Mouse (Mus musculus): ENCODE measurements around the gene Gsto2. TPM values are rescaled to one million over a fixed set of nuclear protein-coding genes. Genes with fewer than 3 reads are reported as not detected.
"Not testable (repeated sequence)": the region's sequence is repeated elsewhere in the genome, so short reads cannot be mapped to it uniquely, and the experiment has no call there.

The Gsto2 gene
- total and polyA plus RNA-seq, 2 experiments: 0.32 to 1.3 TPM

DNA sequence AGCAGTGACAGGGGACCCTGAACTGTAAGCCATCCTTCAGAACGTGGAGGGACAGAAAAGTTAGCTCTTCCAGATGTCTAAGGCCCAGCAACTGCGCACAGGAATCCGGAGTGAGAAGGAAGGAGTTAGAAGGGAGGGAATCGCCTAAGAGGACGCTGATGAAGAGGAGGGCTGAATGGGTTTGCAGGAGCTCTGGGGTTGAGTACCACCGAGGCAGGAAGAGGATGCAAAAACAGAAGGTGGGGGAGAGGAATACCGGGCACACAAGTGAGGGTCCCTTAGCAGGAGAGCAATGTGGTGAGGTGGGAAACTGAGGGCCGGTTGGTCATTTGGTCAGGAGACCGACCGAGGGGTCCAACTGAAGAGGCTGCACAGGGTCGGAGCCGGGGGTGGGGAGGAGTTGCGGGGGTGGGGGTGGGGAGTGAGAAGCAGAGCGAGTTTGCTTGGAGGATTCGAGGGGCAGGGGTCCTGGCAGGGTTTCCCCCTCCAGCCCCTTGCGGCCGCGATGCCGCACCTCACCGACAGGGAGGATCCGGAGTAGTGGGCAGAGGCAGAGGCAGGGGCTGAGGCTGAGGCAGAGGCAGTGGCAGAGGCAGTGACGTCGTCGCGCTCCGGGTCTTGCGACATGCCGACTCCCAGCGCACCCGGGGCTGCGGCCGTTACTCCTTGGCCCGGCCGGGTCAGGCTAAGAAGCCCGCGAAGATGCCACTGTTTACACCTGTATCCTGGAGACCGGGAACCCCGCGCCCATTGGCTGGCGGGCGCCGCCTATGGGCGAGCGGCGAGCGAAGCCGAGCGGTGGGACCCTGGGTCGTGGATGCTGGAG, 28.4 kb upstream of the Gsto2 start:
- no peak for DNase-seq (ENCODE audit: extremely low read depth, low read depth, low spot score)
- no peak overlapping the region; the same call in 1 of the 2 replicates for H3K9ac ChIP-seq (ENCODE audit: low read depth, low read length)

DNA sequence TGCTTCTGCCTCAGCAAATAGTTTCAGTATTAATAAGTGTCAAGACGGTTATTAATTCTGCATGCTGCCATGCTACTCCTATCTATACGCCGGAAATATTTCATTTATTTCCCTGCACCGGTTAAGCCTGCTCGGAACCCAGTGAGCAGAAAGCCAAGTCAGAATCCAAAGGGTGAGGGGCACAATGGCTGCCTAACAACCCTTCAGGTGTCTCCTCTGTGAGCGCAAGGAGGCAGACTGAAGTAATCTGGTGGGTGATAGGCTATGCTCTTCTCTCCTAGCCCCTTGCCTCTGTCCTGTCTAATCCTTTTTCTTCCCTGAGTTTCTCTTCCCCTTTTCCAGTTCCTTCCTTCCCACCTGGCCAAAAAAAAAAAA, 27.8 kb upstream of the Gsto2 start:
- Histone ChIP-seq H3K4me3 (ENCODE audit: insufficient read depth, low read depth, low read length) (peak overlapping the region; percentile 35; the same call in 1 of the 2 replicates), H3K27me3 (ENCODE audit: control insufficient read depth, insufficient read depth, low read length) (peaks cover 9% of the 10 kb centered on the region; the same call in 1 of the 2 replicates), H3K79me2 (ENCODE audit: control insufficient read depth, insufficient read depth, low read length) (no peaks in the 10 kb centered on the region), H3K27ac (replicated peaks; ENCODE audit: insufficient read depth, low read depth, low read length) (no peak overlapping the region), H3K4me1 (ENCODE audit: control insufficient read depth, insufficient read depth, low read length) (no peaks in the 10 kb centered on the region), H3K9ac (ENCODE audit: low read depth, low read length) (no peak overlapping the region), H3K36me3 (ENCODE audit: control insufficient read depth, insufficient read depth, low read length) (no peaks in the 10 kb centered on the region)
- DNase-seq (ENCODE audit: extremely low read depth, low read depth, low spot score): no peak
- TF ChIP-seq CTCF (IDR thresholded peaks at IDR 0.05; ENCODE audit: low read depth, low read length) (no peak), POLR2A (IDR thresholded peaks at IDR 0.05; ENCODE audit: extremely low read depth, insufficient read depth, low read length) (no peak)
- WGBS: 1% methylated on average over 6 of the region's 6 CpGs

More for the DNA sequence above, 28.4 kb upstream of the Gsto2 start:
- Histone ChIP-seq H3K27ac (replicated peaks; ENCODE audit: insufficient read depth, low read depth, low read length) (no peak overlapping the region), H3K79me2 (ENCODE audit: control insufficient read depth, insufficient read depth, low read length) (no peaks in the 10 kb centered on the region), H3K4me3 (ENCODE audit: insufficient read depth, low read depth, low read length) (peak overlapping the region; percentile 35; the same call in 1 of the 2 replicates), H3K4me1 (ENCODE audit: control insufficient read depth, insufficient read depth, low read length) (no peaks in the 10 kb centered on the region), H3K27me3 (ENCODE audit: control insufficient read depth, insufficient read depth, low read length) (peaks cover 9% of the 10 kb centered on the region; the same call in 1 of the 2 replicates), H3K36me3 (ENCODE audit: control insufficient read depth, insufficient read depth, low read length) (no peaks in the 10 kb centered on the region)
- peak; percentile 26; the same call in 1 of the 2 replicates for TF ChIP-seq CTCF (IDR thresholded peaks at IDR 0.05; ENCODE audit: low read depth, low read length)
- no peak for TF ChIP-seq POLR2A (IDR thresholded peaks at IDR 0.05; ENCODE audit: extremely low read depth, insufficient read depth, low read length)
- WGBS: 9% methylated on average over 49 of the region's 49 CpGs

GRCm38 (mm10) chr19:47841234-47841633, 24.1 kb upstream of the Gsto2 start:
- WGBS: 78% methylated on average over 15 of the region's 15 CpGs
- not testable (repeated sequence) for H3K36me3 ChIP-seq (ENCODE audit: control insufficient read depth, insufficient read depth, low read length); H3K27me3 ChIP-seq (ENCODE audit: control insufficient read depth, insufficient read depth, low read length); H3K4me1 ChIP-seq (ENCODE audit: control insufficient read depth, insufficient read depth, low read length); H3K9ac ChIP-seq (ENCODE audit: low read depth, low read length); H3K27ac ChIP-seq (replicated peaks; ENCODE audit: insufficient read depth, low read depth, low read length); H3K79me2 ChIP-seq (ENCODE audit: control insufficient read depth, insufficient read depth, low read length); DNase-seq (ENCODE audit: extremely low read depth, low read depth, low spot score); H3K4me3 ChIP-seq (ENCODE audit: insufficient read depth, low read depth, low read length)

- Histone ChIP-seq H3K79me2 (ENCODE audit: control insufficient read depth, insufficient read depth, low read length) (no peaks in the 10 kb centered on the region), H3K27ac (replicated peaks; ENCODE audit: insufficient read depth, low read depth, low read length) (no peak overlapping the region), H3K9ac (ENCODE audit: low read depth, low read length) (no peak overlapping the region), H3K36me3 (ENCODE audit: control insufficient read depth, insufficient read depth, low read length) (no peaks in the 10 kb centered on the region), H3K4me3 (ENCODE audit: insufficient read depth, low read depth, low read length) (no peak overlapping the region), H3K4me1 (ENCODE audit: control insufficient read depth, insufficient read depth, low read length) (peaks cover 3% of the 10 kb centered on the region; the same call in 1 of the 2 replicates), H3K27me3 (ENCODE audit: control insufficient read depth, insufficient read depth, low read length) (no peaks in the 10 kb centered on the region)
- DNase-seq (ENCODE audit: extremely low read depth, low read depth, low spot score): no peak
- TF ChIP-seq POLR2A (IDR thresholded peaks at IDR 0.05; ENCODE audit: extremely low read depth, insufficient read depth, low read length) (no peak), CTCF (IDR thresholded peaks at IDR 0.05; ENCODE audit: low read depth, low read length) (no peak)
- WGBS: 94% methylated on average over 3 of the region's 3 CpGs
Observed at GRCm38 (mm10) chr19:47849735-47850134, 15.6 kb upstream of the Gsto2 start.

- H3K4me1 ChIP-seq (ENCODE audit: control insufficient read depth, insufficient read depth, low read length); H3K27me3 ChIP-seq (ENCODE audit: control insufficient read depth, insufficient read depth, low read length); DNase-seq (ENCODE audit: extremely low read depth, low read depth, low spot score); H3K27ac ChIP-seq (replicated peaks; ENCODE audit: insufficient read depth, low read depth, low read length); H3K79me2 ChIP-seq (ENCODE audit: control insufficient read depth, insufficient read depth, low read length); H3K9ac ChIP-seq (ENCODE audit: low read depth, low read length); H3K4me3 ChIP-seq (ENCODE audit: insufficient read depth, low read depth, low read length); H3K36me3 ChIP-seq (ENCODE audit: control insufficient read depth, insufficient read depth, low read length): not testable (repeated sequence)
- WGBS: 85% methylated on average over 3 of the region's 3 CpGs
Observed at GRCm38 (mm10) chr19:47852131-47852530, 13.2 kb upstream of the Gsto2 start.

DNA sequence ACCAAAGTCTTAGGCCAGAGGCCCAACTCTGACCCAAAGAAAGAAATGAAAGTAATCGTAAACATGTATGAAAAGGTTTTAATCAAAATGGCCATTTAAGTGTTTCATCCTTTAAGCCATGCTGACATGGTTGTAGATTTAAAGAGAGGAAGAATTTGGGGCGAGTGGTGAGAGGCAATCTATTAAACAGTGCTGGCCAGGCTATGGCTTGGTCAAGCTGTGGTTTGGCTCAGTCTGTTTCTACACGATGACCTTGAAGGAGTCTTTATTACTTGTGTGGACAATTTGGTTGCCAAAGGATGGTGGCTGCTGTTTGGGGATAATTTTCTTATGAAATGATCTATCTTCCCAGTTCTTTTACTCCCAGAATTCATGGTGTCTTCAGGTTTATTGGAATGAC, 12.3 kb upstream of the Gsto2 start:
- no peak overlapping the region for H3K4me3 ChIP-seq (ENCODE audit: insufficient read depth, low read depth, low read length)
- no peaks in the 10 kb centered on the region for H3K79me2 ChIP-seq (ENCODE audit: control insufficient read depth, insufficient read depth, low read length)
- 89% methylated on average over 3 of the region's 3 CpGs for WGBS
- DNase-seq (ENCODE audit: extremely low read depth, low read depth, low spot score): no peak
- H3K36me3 ChIP-seq (ENCODE audit: control insufficient read depth, insufficient read depth, low read length): peaks cover 4% of the 10 kb centered on the region; the same call in 1 of the 2 replicates
- H3K27ac ChIP-seq (replicated peaks; ENCODE audit: insufficient read depth, low read depth, low read length): no peak overlapping the region
- TF ChIP-seq CTCF (IDR thresholded peaks at IDR 0.05; ENCODE audit: low read depth, low read length): no peak
- no peak for TF ChIP-seq POLR2A (IDR thresholded peaks at IDR 0.05; ENCODE audit: extremely low read depth, insufficient read depth, low read length)
- H3K4me1 ChIP-seq (ENCODE audit: control insufficient read depth, insufficient read depth, low read length): peaks cover 3% of the 10 kb centered on the region; the same call in 1 of the 2 replicates
- no peak overlapping the region for H3K9ac ChIP-seq (ENCODE audit: low read depth, low read length)
- no peaks in the 10 kb centered on the region for H3K27me3 ChIP-seq (ENCODE audit: control insufficient read depth, insufficient read depth, low read length)

Measured in liver, adult 2 months (tissue).